Mouse (Mus musculus): ENCODE measurements around the gene Sh3rf1.

GRCm38 (mm10) chr8:61264881-61265280 is 41.2 kb downstream of the Sh3rf1 start:
- no peak for TF ChIP-seq POLR2A (IDR thresholded peaks at IDR 0.05; ENCODE audit: low read depth, low read length)
- no peak for TF ChIP-seq CTCF (IDR thresholded peaks at IDR 0.05; ENCODE audit: extremely low read depth, insufficient read length, insufficient replicate concordance, low read depth, low read length)
